Mouse (Mus musculus) right cerebral cortex, adult 2 months (tissue): ENCODE data around the gene Tmem248.

Experiments
- DNase-seq, 2 experiments: peaks; one replicate each; pipeline ENCODE4 v3.0.0; 2021 to 2022; ENCODE audit warnings: low spot score in 2 of 2

Gene Tmem248

DNA sequence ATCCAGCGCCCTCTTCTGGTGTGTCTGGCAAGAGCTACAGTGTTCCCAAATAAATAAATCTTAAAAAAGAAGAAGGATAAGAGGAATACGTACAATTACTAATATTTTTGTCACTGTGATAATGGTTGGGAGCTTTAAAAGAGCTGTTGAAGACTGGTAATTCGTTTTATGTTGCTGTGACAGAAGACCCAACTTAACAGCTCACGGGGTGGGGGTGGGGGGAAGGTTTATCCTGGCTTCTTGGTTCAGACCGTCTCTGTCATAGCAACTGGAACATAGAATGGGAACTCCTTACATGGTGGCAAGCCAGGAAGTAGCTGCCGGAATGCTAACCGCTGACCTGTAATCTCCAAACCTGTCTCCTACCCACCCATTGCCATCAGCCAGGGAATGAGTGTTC lies at the start of gene Tmem248:
Tmem248 (plus strand) TSS at position 301 of the 400 bp plus-strand sequence.
- DNase-seq = no peak

- no peak for DNase-seq
Measured at GRCm38 (mm10) chr5:130169109-130169508, 47.8 kb upstream of the Tmem248 start.

GRCm38 (mm10) chr5:130170666-130171422 lies 46.0 kb upstream of the Tmem248 start:
- no peak for DNase-seq

GRCm38 (mm10) chr5:130171423-130171954 lies 45.4 kb upstream of the Tmem248 start, which contains the start of gene Rabgef1:
TSS of gene Rabgef1 (plus strand) at chr5:130171798.
- DNase-seq = peak; percentile 92

DNA sequence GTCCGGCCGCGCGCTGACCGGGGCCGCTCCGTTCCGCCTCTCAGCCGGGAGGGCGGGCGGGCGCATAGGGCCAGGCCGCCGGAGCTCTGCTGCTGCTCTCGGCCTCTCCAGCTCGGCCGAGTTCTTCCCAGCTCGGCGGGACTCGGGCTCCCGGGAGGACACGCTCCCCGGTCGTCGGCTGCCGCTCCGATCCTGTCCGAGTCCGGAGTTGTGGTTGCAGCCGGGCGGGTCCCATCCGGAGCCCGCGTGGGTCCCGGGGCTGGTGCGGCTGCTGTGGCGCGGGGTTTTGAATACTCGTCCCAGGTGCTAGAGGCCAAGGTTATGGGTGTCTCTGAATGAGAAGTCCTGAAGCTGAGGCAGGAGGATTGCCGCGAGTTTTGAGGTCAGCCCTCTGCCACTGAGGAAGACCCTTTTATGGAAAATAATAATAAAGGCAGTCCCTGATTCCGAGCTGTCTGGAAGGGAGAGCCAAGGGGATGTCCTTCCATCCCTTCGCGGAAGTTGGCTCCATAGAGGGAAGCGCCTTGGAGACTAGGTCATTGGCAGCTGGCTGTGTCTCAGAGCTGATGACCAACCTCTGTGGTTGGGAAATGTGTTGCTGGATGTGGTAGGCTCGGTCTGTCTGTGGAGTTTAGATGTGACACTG lies 44.8 kb upstream of the Tmem248 start:
- DNase-seq = peak; percentile 25 to 33

DNA sequence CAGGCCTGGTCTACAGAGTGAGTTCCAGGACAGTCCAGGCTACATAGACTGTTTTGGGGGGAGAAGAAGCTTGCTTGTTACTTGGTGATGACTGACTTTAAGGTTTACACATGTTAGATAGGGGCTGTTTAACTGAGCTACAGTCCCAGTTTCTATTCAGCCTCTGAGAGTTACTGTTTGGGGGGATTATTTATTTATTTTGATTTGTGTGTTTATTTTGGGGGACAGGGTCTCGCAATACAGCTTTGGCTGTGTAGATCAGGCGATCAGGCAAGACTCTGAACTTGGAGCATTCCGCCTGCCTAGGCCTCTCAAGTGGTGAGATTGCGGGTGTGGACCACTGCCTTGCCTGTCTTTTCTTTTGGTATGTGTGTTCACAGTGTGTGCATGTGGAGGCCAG lies 43.9 kb upstream of the Tmem248 start:
- DNase-seq = no peak

DNA sequence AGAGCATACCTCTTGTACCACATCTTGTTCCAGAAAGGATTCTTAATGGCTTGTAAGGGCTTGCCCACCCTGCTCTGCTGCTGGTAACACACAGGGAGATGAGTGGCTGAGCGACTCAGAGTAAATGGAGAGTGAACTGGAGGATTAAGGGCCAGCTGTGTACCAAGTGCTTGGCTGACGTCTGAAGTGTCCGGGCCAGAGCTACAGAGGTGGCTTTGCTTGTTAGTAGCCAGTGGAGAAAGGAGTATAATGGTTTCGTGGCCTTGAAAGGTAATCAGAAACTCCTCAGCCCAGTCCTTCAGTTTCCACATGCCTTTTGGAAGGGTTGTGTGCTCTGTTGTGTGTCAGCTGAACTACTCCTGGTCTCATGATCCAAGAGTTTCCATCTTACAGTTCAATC lies 39.0 kb upstream of the Tmem248 start:
- no peak for DNase-seq

GRCm38 (mm10) chr5:130180362-130180761 lies 36.5 kb upstream of the Tmem248 start:
- DNase-seq = no peak

DNA sequence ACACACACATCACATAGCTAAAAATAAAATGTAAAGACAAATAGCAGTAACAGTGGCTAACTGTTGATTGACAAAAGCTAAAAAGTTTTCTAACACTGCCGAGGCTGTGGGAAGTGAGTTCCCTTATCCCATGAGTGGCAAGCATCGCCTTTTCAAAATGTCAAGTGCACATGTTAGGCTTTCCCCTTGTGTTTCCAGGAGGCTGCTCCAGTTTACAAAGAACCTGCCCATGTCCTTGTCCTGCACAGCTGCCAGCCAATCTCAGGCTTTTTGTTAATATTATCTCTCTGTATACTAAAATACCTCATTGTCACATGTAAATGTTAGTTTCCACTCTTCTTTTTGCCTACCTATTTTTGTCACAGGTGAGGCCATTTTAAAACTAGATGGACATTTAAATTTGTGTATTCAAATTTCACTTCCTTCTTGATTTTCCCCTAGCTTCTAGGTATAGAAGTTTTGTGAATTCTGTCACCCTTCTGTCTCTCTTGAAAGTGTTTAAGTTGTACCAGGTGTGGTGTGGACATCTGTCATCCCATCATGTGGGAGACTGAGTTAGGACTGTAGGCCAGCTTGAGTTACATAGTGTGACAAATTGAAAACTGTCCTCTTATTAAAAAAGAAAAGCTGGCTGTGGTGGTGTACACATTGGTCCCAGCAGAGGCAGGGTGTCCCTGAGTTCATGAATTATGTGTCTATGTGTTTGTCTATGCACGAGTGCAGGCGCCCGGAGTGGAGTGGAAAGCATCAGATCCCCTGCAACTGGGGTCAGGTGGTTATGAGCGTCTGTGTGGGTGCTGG lies 34.9 kb upstream of the Tmem248 start:
- DNase-seq = no peak

DNA sequence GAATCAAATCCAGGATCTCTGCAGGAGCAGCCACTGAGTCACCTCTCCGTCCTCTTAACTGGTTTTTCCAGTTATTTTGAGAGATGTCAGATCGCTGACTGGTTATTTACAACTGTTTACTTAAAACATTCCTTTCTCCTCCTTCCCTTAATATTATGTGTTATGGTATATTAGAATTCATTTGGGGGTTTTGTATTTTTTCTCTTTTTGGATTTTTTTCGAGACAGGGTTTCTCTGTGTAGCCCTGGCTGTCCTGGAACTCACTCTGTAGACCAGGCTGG lies 34.4 kb upstream of the Tmem248 start:
- no peak for DNase-seq

DNA sequence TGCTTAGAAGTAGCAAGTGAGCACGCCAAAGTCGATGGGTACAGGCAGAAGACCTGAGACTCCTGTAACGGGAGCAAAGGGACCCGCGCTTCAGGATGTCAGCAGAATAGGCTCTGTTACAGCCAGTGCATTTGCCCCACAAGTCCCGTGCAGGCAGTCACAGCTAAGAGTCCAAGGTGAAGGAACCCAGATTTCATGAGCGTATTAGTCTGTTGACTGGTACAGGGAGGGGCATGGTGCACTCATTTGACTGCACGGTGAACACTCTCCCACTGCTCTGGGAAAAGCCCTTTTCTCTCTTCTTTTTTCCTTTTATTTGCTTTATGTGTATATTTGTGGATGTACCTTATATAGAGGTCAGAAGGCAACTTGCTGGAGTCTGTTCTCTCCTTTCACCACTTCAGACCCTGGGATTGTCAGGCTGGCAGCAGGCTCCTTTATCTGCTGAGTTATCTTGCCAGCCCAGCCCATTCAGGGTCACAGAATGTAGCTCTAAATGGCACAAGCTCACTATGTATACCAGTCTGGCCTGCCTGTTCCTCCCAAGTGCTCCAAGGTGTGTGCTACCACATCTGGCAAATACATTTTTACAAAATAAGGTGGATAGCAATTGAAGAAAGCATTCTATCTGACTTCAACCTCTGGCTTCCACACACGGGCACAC lies 32.6 kb upstream of the Tmem248 start:
- no peak for DNase-seq

GRCm38 (mm10) chr5:130185312-130185711 lies 31.6 kb upstream of the Tmem248 start:
- DNase-seq = no peak

DNA sequence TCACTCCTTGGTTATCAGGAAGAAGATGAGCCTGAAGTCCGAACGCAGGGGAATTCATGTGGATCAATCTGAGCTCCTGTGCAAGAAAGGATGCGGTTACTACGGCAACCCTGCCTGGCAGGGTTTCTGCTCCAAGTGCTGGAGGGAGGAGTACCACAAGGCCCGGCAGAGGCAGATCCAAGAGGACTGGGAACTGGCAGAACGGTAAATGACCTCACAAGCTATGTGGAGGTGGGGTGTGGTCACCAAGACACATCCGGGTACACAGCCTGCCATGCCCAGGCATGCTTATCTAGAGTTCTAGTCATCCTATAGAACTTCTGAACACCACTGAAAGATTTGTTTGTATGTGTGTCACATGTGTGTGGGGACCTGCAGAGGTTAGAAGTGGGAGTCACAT lies 29.5 kb upstream of the Tmem248 start:
- peak; percentile 33 to 41 for DNase-seq

DNA sequence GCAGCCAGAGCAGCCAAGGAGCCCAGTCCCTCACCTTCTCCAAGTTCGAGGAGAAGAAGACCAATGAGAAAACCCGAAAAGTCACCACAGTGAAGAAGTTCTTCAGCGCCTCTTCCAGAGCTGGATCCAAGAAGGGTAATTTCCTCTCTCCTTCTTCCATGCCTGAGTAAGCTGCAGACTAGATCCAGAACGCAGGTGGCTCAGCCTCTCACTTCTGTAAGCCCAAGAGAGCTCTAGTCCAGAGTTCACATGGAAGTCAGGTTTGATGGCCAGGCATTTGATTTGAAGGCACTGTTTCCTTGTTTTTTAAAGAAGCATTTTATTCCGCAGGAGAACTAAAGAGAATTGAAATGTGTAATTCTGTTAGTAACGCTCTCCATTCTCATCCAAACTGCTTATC lies 26.0 kb upstream of the Tmem248 start:
- no peak for DNase-seq

- DNase-seq = no peak
Measured at GRCm38 (mm10) chr5:130191865-130192264, 25.0 kb upstream of the Tmem248 start.

- DNase-seq = no peak
Measured at GRCm38 (mm10) chr5:130192356-130192944, 24.4 kb upstream of the Tmem248 start.

DNA sequence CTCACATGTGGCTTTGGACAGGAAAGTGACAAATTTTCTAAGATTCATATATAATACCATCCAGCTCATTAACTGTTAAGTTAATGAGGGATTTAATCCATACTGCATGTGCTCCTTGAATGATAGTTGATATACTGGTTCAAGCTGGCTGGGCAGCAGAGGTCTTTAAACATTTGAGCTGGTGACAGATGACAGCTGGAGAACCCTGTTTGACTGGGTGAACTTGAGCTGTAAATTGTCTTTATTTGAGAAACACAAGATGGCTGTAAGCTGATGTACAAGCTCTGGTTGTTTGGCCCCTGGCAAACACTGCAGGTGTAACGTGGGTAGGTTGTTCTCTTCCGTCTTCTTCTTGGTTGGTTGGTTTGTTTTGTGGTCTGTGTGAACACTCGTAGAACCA lies 23.1 kb upstream of the Tmem248 start:
- no peak for DNase-seq

GRCm38 (mm10) chr5:130196307-130196706 lies 20.6 kb upstream of the Tmem248 start:
- DNase-seq = no peak

GRCm38 (mm10) chr5:130197454-130197853 lies 19.4 kb upstream of the Tmem248 start:
- no peak for DNase-seq

DNA sequence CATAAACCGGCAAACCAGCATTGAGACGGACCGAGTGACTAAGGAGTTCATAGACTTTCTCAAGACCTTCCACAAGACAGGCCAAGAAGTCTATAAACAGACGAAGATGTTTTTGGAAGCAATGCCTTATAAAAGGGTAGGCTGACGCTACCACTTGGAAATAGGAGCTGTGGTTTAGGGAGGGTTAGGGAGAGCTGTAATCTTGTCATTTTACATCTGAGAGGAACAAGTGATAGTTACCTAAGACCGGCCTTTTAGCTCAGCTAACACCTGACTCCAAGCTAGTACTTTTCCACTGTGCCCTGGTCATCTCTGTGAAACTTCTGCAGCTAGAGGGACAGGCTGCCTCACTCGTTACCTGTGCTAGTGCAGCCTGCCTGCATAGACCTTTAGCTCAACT lies 18.9 kb upstream of the Tmem248 start:
- no peak for DNase-seq

DNA sequence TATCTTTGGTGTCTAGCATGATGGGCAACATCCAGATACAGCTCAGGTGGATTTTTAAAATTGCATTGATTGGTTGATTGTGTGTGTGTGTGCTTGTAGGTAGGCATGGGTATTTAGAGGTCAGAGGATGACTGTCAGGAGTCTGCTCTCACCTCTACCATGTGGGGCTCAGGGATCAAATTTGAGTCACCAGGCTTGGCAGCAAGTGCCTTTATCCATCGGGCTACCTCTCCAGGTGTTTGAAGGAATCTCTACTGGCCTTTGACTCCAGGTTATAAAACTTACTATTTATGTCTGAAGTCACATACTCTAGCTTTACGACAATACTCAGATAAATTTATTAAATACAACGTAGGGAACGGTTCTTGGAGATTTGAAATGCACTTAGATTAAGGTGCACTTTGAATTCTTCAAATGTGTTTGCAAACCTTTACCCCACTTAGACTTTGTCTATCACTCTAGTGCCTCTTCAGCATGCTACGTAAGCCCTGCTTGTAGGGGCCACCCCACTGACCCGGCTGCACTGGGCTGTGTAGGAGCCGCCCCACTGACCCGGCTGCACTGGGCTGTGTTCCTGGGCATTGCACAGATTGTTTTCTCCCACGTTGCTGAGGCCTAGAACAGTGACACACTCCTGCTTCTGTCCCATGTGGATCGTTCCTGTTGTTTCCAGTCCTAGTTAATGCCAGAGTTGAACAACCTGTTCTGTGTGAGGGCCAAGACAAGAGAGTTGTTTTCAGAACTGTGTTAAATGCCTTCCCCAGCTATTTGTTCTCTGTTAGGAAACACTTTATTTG lies 16.4 kb upstream of the Tmem248 start:
- no peak for DNase-seq
